Mouse (Mus musculus) liver, embryonic 11.5 days (tissue): ENCODE data around the gene Igf2bp3. TPM values are rescaled to one million over a fixed set of nuclear protein-coding genes. Genes with fewer than 3 reads are reported as not detected.

Source experiments
- ATAC-seq: fragments of 200-750 bp; cut with Nextera tagmentation; replicated peaks from 2 replicates; pipeline ENCODE4 v1.8.0; 2017; ENCODE audit warnings: moderate number of reproducible peaks, mild to moderate bottlenecking, moderate TSS enrichment, moderate library complexity; ENCODE audit not compliant: low FRiP score
- DNase-seq: peaks from one replicate; pipeline ENCODE4 v3.0.0-alpha.2; 2017; ENCODE audit warnings: low spot score
- H3K27ac ChIP-seq: fragments of 300-500 bp; sonication (generic); 2 replicates; pipeline ENCODE4 v1.5.1; 2014; ENCODE audit warnings: mild to moderate bottlenecking, low read depth, low read length, control low read depth
- H3K27me3 ChIP-seq: fragments of 300-500 bp; sonication (generic); replicated peaks from 2 replicates; pipeline ENCODE4 v1.6.1; 2014; ENCODE audit warnings: low read length, mixed read lengths; ENCODE audit not compliant: control insufficient read depth, insufficient read depth
- H3K36me3 ChIP-seq: fragments of 300-500 bp; sonication (generic); 2 replicates; pipeline ENCODE4 v1.6.1; 2014; ENCODE audit warnings: mild to moderate bottlenecking, low read length, moderate library complexity, mixed read lengths; ENCODE audit not compliant: control insufficient read depth, insufficient read depth
- H3K4me1 ChIP-seq: fragments of 300-500 bp; sonication (generic); replicated peaks from 2 replicates; pipeline ENCODE4 v1.6.1; 2014; ENCODE audit warnings: low read length, mixed read lengths; ENCODE audit not compliant: control insufficient read depth, insufficient read depth
- H3K4me2 ChIP-seq: fragments of 300-500 bp; sonication (generic); 2 replicates; pipeline ENCODE4 v1.6.1; 2014; ENCODE audit warnings: mild to moderate bottlenecking, control low read depth, moderate library complexity
- H3K4me3 ChIP-seq: fragments of 300-500 bp; sonication (generic); 2 replicates; pipeline ENCODE4 v1.5.1; 2014; ENCODE audit warnings: low read depth, low read length, control low read depth
- H3K9ac ChIP-seq: fragments of 300-500 bp; sonication (generic); 2 replicates; pipeline ENCODE4 v1.6.1; 2014; ENCODE audit warnings: low read depth, low read length, control low read depth
- H3K9me3 ChIP-seq: fragments of 300-500 bp; sonication (generic); 2 replicates; pipeline ENCODE4 v1.6.1; 2016; ENCODE audit warnings: low read length, inconsistent platforms, mixed read lengths; ENCODE audit not compliant: control insufficient read depth
- WGBS: fragments of 180-500 bp; shearing (Covaris S2); extraction: QIAGEN DNeasy Blood & Tissue Kit; methylation state at CpG from one replicate; pipeline ENCODE4 v1.1.7; 2014; 5-methylcytosine and 5-hydroxymethylcytosine counted together
- polyA plus RNA-seq: library from polyadenylated mRNA; unstranded; fragments of >200 nt; fragmentation: Nextera tagmentation; extraction: Ambion mirVana; gene quantifications from 2 replicates; pipeline ENCODE4 v1.2.1, GENCODE M21; 2014

Gene Igf2bp3
- polyA plus RNA-seq, 1 experiment from 2014 or later: 57.8 TPM

DNA sequence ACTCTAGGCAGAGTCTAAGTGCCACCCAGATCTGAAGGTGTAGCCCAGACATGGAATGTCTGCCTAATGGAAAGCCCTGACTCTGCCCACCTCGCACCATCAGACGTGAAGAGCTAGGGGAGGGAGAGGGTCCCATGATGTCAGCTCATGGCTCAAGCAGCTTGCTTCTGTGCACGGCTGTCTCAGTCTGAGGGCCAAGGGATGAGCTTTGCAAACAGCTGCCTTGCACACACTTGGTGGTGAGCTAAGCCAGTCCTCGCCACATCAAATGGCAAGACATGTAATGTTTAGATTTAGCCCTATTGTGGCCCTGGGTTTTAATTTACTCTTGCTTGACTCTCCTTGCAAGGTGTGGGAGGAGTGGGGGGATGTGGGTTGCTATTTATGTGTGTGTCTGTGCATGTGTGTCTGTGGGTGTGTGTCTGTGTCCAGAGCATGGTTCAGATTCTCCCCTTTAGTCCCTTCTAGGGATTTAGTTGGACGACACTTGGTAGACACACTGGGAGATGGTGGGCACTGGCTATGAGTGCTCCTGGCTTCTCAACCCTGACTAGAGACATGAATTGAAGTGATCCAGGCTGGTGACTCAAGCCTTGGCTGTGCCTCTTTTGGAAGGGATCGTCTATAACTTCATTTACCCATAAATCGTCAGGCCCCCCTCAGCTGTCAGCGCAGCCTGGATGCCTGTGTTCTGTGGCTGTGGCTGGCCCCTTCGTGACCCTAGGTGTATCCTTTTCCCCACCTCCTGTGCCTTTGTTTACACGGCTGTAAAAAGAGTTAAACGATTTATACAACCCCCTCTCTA is 10.4 kb upstream of the Igf2bp3 start:
- Histone ChIP-seq H3K36me3 (no peaks in the 10 kb centered on the region), H3K27ac (no peak overlapping the region), H3K4me2 (no peak overlapping the region), H3K9me3 (no peaks in the 10 kb centered on the region), H3K4me1 (peaks cover 6% of the 10 kb centered on the region), H3K4me3 (no peak overlapping the region), H3K9ac (no peak overlapping the region), H3K27me3 (no peaks in the 10 kb centered on the region)
- WGBS: 56% methylated on average over 11 of the region's 11 CpGs
- ATAC-seq: no peak
- no peak for DNase-seq

DNA sequence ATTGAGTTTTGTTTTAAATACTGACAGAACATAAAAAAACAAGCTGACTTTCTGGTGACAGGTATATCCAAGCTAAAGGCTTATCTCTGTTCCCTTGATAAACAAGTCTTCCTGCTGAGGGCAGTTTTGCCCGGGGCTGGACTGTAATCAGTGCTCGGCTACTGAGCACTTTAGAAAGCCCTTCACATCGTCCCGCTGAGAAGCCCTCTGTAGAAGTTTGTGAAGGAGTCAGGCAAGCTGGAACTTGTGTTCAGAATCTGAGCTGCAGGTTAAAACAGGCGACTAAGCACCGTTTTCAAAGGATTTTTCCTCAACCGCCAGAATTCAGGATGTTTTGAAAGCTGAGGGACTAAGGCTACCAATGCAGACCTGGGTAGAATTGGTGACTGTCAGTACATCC is 7.1 kb upstream of the Igf2bp3 start:
- Histone ChIP-seq H3K9ac (no peak overlapping the region), H3K4me2 (peak overlapping the region; percentile 47), H3K27me3 (no peaks in the 10 kb centered on the region), H3K36me3 (no peaks in the 10 kb centered on the region), H3K27ac (no peak overlapping the region; the same call in 1 of the 2 replicates), H3K4me3 (0 out of 2 replicates have a peak overlapping the region, but pooled peaks have one; percentile 7), H3K9me3 (no peaks in the 10 kb centered on the region), H3K4me1 (peaks cover 7% of the 10 kb centered on the region)
- ATAC-seq (no peak), DNase-seq (no peak)
- 6% methylated on average over 7 of the region's 7 CpGs for WGBS

GRCm38 (mm10) chr6:49219920-49220604 is 5.3 kb upstream of the Igf2bp3 start:
- 5% methylated on average over 16 of the region's 16 CpGs for WGBS
- Histone ChIP-seq H3K27ac (peak overlapping the region; percentile 73), H3K27me3 (no peaks in the 10 kb centered on the region), H3K9me3 (no peaks in the 10 kb centered on the region), H3K9ac (peak overlapping the region; percentile 66), H3K36me3 (no peaks in the 10 kb centered on the region), H3K4me1 (peaks cover 7% of the 10 kb centered on the region), H3K4me2 (peak overlapping the region; percentile 84), H3K4me3 (peak overlapping the region; percentile 54)
- peak; percentile 61 for DNase-seq
- no peak for ATAC-seq

DNA sequence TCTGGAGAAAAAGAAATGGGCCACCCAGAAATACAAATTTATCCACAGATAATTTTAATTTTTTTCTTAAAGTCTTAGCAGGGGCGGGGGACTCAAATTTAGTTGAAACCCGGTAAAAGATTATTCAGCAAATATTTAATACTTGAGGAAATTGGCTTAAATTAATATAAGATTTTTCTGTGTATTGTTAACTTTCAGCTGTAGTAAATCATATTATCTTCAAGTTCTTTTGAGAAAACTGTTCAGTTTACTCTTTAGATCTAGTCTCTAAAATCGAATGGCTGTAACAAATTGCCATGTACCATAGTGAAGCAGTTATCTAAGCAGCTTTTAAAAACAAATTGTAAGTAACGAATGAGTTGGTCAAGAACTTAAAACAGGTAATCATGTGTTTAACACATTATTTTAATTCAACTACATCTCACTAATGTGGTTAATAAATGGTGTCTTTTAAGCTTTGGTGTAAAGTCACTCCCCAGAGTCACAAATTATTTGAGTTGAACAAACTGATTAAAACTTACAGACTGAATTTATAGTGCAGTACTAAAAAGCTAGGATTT is 4.3 kb upstream of the Igf2bp3 start:
- no peak overlapping the region for H3K27ac ChIP-seq
- H3K4me2 ChIP-seq: peak overlapping the region; percentile 37
- no peak overlapping the region for H3K4me3 ChIP-seq
- ATAC-seq (no peak), DNase-seq (no peak)
- 5% methylated on average over 4 of the region's 4 CpGs for WGBS
- H3K36me3 ChIP-seq: no peaks in the 10 kb centered on the region
- H3K27me3 ChIP-seq: no peaks in the 10 kb centered on the region
- H3K9ac ChIP-seq: no peak overlapping the region
- H3K9me3 ChIP-seq: no peaks in the 10 kb centered on the region
- H3K4me1 ChIP-seq: peaks cover 7% of the 10 kb centered on the region

GRCm38 (mm10) chr6:49218275-49218802 is 3.6 kb upstream of the Igf2bp3 start:
- Histone ChIP-seq H3K27ac (peak overlapping the region; percentile 96), H3K4me1 (peaks cover 11% of the 10 kb centered on the region), H3K4me2 (peak overlapping the region; percentile 59), H3K36me3 (no peaks in the 10 kb centered on the region), H3K9me3 (no peaks in the 10 kb centered on the region), H3K4me3 (peak overlapping the region; percentile 70), H3K27me3 (no peaks in the 10 kb centered on the region), H3K9ac (peak overlapping the region; percentile 70)
- under 1% methylated on average over 31 of the region's 31 CpGs for WGBS
- ATAC-seq (no peak), DNase-seq (no peak)

DNA sequence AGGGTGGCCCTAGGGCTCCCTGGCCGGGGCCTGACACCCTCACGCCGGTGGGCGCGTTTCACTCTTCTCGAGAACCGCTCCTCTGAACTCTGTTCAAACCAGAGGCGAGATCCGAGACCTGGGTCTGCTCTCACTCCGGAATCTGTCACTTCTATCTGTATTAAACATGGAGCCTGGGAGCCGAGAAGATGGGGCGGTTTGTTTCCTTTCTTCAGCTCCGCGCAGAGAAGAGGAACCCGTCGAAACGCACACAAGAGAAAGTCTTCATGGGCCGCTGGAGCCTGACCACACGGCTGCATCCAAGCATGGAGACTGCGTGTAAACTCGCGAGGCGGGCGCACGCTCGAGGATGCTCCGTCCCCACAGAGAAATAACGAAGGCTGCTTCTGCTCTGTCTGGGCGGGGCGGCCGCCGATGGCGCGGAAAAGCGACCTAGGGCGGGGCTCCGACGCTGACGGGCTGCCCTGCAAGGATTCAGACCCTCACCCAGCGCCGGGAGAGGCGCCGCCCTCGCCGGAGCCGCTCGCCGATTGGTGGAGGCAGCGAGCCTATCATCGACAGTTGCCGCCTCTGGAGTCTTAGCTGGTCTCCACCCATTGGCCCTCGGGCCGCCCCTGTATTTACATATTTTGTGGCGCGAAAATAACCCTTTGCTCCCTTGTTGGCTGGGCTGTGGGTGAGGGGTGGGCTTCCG is 3.0 kb upstream of the Igf2bp3 start:
- no peaks in the 10 kb centered on the region for H3K36me3 ChIP-seq
- peak overlapping the region; percentile 70 for H3K4me3 ChIP-seq
- H3K9ac ChIP-seq: peak overlapping the region; percentile 75
- H3K27ac ChIP-seq: peak overlapping the region; percentile 96
- H3K4me1 ChIP-seq: peaks cover 16% of the 10 kb centered on the region
- H3K9me3 ChIP-seq: no peaks in the 10 kb centered on the region
- WGBS: under 1% methylated on average over 56 of the region's 56 CpGs
- ATAC-seq (peak; percentile 88), DNase-seq (peak; percentile 98)
- H3K4me2 ChIP-seq: peak overlapping the region; percentile 59
- H3K27me3 ChIP-seq: no peaks in the 10 kb centered on the region

DNA sequence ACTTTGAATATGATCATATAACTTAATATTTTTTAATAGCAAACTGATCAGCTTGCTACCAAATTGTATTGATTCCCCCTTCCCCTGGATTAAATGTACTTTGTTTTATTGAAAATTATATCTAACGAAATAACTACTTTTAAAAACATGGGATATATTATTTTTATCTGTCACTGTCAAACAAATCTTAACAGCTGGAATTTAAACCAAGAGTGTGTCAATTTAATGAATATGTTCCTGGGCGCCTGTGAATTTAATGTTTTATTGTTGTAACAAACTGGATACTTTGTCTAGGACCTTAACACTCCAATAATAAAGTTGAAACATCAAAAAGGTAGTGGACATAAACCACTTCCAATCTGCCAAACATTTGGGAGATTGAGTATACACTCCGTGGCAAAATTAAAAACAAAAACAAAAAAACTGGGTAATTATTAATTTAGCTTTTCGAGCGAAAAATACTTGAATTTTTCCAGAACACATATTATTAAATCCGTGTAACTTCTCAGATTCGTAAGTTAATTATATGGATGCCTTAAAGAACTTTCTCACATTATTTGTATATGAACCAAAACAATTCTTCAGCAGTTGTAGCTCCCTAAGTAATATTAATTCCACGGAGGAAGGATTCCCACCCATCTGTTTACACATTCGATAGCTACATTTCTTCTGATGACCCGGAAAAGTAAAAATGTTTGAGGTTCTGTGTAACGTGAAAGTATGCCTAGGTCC is 2.2 kb upstream of the Igf2bp3 start:
- peaks cover 18% of the 10 kb centered on the region for H3K4me1 ChIP-seq
- no peaks in the 10 kb centered on the region for H3K27me3 ChIP-seq
- H3K4me2 ChIP-seq: peak overlapping the region; percentile 59
- DNase-seq (no peak), ATAC-seq (no peak)
- peak overlapping the region; percentile 96 for H3K27ac ChIP-seq
- no peaks in the 10 kb centered on the region for H3K36me3 ChIP-seq
- WGBS: 2% methylated on average over 11 of the region's 11 CpGs
- H3K4me3 ChIP-seq: peak overlapping the region; percentile 70
- H3K9me3 ChIP-seq: no peaks in the 10 kb centered on the region
- H3K9ac ChIP-seq: peak overlapping the region; percentile 75
